Mouse (Mus musculus): ENCODE measurements around the gene Gm572.

DNA sequence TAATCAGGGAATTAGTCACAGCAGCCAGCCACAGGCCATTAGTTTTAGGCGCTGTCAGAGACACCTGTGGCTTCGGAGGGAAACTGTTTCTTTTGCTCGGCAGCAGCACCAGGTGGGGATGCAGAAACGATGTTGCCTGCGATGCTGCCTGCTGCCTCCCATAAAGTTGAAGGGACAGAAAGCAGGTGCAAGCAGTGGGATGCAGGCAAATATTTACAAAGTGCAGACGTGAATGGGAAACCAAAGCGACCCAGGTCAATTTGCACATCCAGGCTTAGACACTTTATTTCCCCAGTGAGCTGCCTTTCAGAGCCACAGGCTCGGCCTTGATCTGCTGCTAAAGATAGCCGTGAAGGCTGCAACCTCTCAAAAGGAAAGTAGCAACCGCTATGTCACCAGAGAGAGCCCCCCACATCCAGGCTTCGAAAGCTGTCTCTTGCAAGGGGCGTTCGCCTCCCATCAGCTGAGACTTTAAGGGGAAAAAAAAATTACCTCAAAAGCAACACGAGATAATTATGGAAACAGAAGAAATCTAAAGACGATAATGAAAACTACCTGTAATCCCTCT is 13.7 kb downstream of the Gm572 start:
- TF ChIP-seq CTCF (IDR thresholded peaks at IDR 0.05; ENCODE audit: low read depth) = no peak
- no peak for TF ChIP-seq EP300 (IDR thresholded peaks at IDR 0.05; ENCODE audit: low read depth)
